Mouse (Mus musculus): ENCODE results near the gene Astl.

Astl gene

GRCm38 (mm10) chr2:127324456-127324855, 14.0 kb upstream of the Astl start:
- DNase-seq (ENCODE audit: low read depth): peak; percentile 73

- peak; percentile 61 for DNase-seq (ENCODE audit: low read depth)
These were observed 10.2 kb upstream of the Astl start for GRCm38 (mm10) chr2:127328090-127328851.

- peak; percentile 88 for DNase-seq (ENCODE audit: low read depth)
These were observed 5.5 kb upstream of the Astl start for GRCm38 (mm10) chr2:127332807-127333570.

GRCm38 (mm10) chr2:127333945-127334603, 4.4 kb upstream of the Astl start:
- peak; percentile 92 for DNase-seq (ENCODE audit: low read depth)

- peak; percentile 88 for DNase-seq (ENCODE audit: low read depth)
These were observed 3.3 kb upstream of the Astl start for GRCm38 (mm10) chr2:127335078-127335541.

- DNase-seq (ENCODE audit: low read depth): peak; percentile 97
These were observed 2.5 kb upstream of the Astl start, which contains the start of gene Dusp2 for GRCm38 (mm10) chr2:127335767-127336496. Gene Dusp2 (plus strand): TSS chr2:127336159.

- no peak for DNase-seq (ENCODE audit: low read depth)
These were observed 2.0 kb upstream of the Astl start for GRCm38 (mm10) chr2:127336497-127336832.

GRCm38 (mm10) chr2:127336885-127337284, 1.6 kb upstream of the Astl start:
- peak; percentile 57 for DNase-seq (ENCODE audit: low read depth)

GRCm38 (mm10) chr2:127337531-127337930, 908 bp upstream of the Astl start:
- DNase-seq (ENCODE audit: low read depth): no peak

GRCm38 (mm10) chr2:127338012-127338411, 427 bp upstream of the Astl start:
- DNase-seq (ENCODE audit: low read depth): peak; percentile 73

GRCm38 (mm10) chr2:127338833-127339232, 394 bp downstream of the Astl start:
- DNase-seq (ENCODE audit: low read depth): peak; percentile 91

- no peak for DNase-seq (ENCODE audit: low read depth)
These were observed 823 bp downstream of the Astl start for GRCm38 (mm10) chr2:127339262-127339661.

- DNase-seq (ENCODE audit: low read depth): peak; percentile 86
These were observed 2.7 kb downstream of the Astl start for GRCm38 (mm10) chr2:127341159-127341558.

GRCm38 (mm10) chr2:127346334-127346733, 7.9 kb downstream of the Astl start:
- DNase-seq (ENCODE audit: low read depth): peak; percentile 65

- DNase-seq (ENCODE audit: low read depth): no peak
These were observed 8.9 kb downstream of the Astl start for GRCm38 (mm10) chr2:127347147-127347985.

GRCm38 (mm10) chr2:127353881-127354280, 15.4 kb downstream of the Astl start:
- no peak for DNase-seq (ENCODE audit: low read depth)

GRCm38 (mm10) chr2:127362459-127363281, 24.2 kb downstream of the Astl start, which contains the start of gene Adra2b:
Gene Adra2b (plus strand): TSS chr2:127363208.
- DNase-seq (ENCODE audit: low read depth): peak; percentile 83

- DNase-seq (ENCODE audit: low read depth): no peak
These were observed 24.8 kb downstream of the Astl start for GRCm38 (mm10) chr2:127363282-127363652.

- no peak for DNase-seq (ENCODE audit: low read depth)
These were observed 25.3 kb downstream of the Astl start for GRCm38 (mm10) chr2:127363696-127364095.

GRCm38 (mm10) chr2:127364452-127364851, 26.0 kb downstream of the Astl start:
- DNase-seq (ENCODE audit: low read depth): no peak
